Mouse (Mus musculus): Measurements from ENCODE around the gene Aire.

DNA sequence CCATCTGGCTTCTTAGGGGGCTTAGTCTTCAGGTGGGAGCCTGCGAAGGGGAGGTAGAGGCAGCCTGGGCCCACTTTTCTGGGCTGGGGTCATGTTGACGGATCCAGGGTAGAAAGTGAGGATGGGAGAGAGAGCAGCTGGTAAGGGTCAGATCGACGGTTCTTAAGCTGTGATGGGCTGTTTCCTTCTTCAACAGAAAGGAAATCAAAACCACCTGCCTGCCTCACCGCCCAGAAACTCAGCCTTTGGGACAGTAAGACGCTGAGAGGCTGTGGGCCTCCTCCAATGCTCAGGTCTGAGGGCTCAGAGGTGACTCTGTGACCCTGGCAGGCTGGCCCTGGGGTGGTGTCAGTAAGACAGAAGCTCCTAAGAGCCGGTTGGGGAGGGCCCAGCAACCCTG, 1.3 kb downstream of the Aire start:
- no peak for TF ChIP-seq EP300 (IDR thresholded peaks at IDR 0.05)
- no peak for TF ChIP-seq CTCF (IDR thresholded peaks at IDR 0.05)

Measured in lung, postnatal 0 days (tissue).